Mouse (Mus musculus) MEL (cell line): ENCODE data around the gene Lgr5. TPM values are rescaled to one million over a fixed set of nuclear protein-coding genes. Genes with fewer than 3 reads are reported as not detected.

Source experiments
- DNase-seq: peaks from one replicate; pipeline ENCODE4 v3.0.0; 2011; ENCODE audit warnings: low read depth, low spot score
- H3K27ac ChIP-seq: 2 replicates; pipeline ENCODE4 v1.5.1; 2012; ENCODE audit warnings: low read depth, mild to moderate bottlenecking, control low read depth, low read length, moderate library complexity; ENCODE audit not compliant: control insufficient read depth
- H3K27me3 ChIP-seq, 2 experiments: fragments of 150-350 bp in 1 of 2; sonication (generic) in 1 of 2; 2 replicates each; pipeline ENCODE4 v1.6.1; 2012; ENCODE audit warnings: low read length in 2 of 2, mild to moderate bottlenecking in 2 of 2, improper control_type of control experiment in 1 of 2, moderate library complexity in 1 of 2; ENCODE audit not compliant: insufficient read depth in 2 of 2, control insufficient read depth in 1 of 2
- H3K36me3 ChIP-seq, 2 experiments: 2 replicates each; pipeline ENCODE4 v1.6.1; 2012 to 2014; ENCODE audit warnings: low read length in 2 of 2, improper control_type of control experiment in 1 of 2, inconsistent platforms in 1 of 2, mild to moderate bottlenecking in 1 of 2; ENCODE audit not compliant: insufficient read depth in 2 of 2, control insufficient read depth in 1 of 2
- H3K4me1 ChIP-seq, 2 experiments: fragments of 150-350 bp in 1 of 2; sonication (generic) in 1 of 2; 2 replicates each; pipeline ENCODE4 v1.6.1; 2012; ENCODE audit warnings: low read length in 2 of 2, improper control_type of control experiment in 1 of 2, mild to moderate bottlenecking in 1 of 2; ENCODE audit not compliant: insufficient read depth in 2 of 2, control insufficient read depth in 1 of 2
- H3K4me3 ChIP-seq, 2 experiments: fragments of 150-350 bp in 1 of 2; sonication (generic) in 1 of 2; 2 replicates each; pipeline ENCODE4 v1.5.1; 2012; ENCODE audit warnings: low read depth in 2 of 2, low read length in 2 of 2, mild to moderate bottlenecking in 2 of 2, moderate library complexity in 2 of 2, control low read depth in 1 of 2, improper control_type of control experiment in 1 of 2; ENCODE audit not compliant: control insufficient read depth in 1 of 2, insufficient read depth in 1 of 2
- H3K79me2 ChIP-seq: 2 replicates; pipeline ENCODE4 v1.6.1; 2012; ENCODE audit warnings: mild to moderate bottlenecking, low read length, moderate library complexity; ENCODE audit not compliant: control insufficient read depth, poor library complexity, insufficient read depth
- H3K9ac ChIP-seq: 2 replicates; pipeline ENCODE4 v1.6.1; 2012; ENCODE audit warnings: low read depth, mild to moderate bottlenecking, control low read depth, low read length, moderate library complexity; ENCODE audit not compliant: control insufficient read depth, poor library complexity, severe bottlenecking
- H3K9me3 ChIP-seq: fragments of 150-350 bp; sonication (generic); replicated peaks from 2 replicates; pipeline ENCODE4 v1.6.1; 2012; ENCODE audit warnings: mild to moderate bottlenecking, low read length, improper control_type of control experiment, moderate library complexity; ENCODE audit not compliant: insufficient read depth
- BHLHE40 ChIP-seq: IDR thresholded peaks from 2 replicates; pipeline ENCODE4 v1.6.1; 2012; ENCODE audit warnings: low read depth, mild to moderate bottlenecking, inconsistent platforms, low read length, improper control_type of control experiment, borderline replicate concordance
- CTCF ChIP-seq, 3 experiments: IDR thresholded peaks in 2 of 3; conservative IDR thresholded peaks in 1 of 3; 2 replicates each; pipeline ENCODE4 v1.5.1; 2011 to 2012; ENCODE audit warnings: low read length in 3 of 3, low read depth in 2 of 3, mild to moderate bottlenecking in 2 of 3, improper control_type of control experiment in 1 of 3, inconsistent platforms in 1 of 3, mixed read lengths in 1 of 3, moderate library complexity in 1 of 3; ENCODE audit not compliant: control insufficient read depth in 1 of 3, insufficient read depth in 1 of 3, poor library complexity in 1 of 3, severe bottlenecking in 1 of 3
- E2F4 ChIP-seq: IDR thresholded peaks from 2 replicates; pipeline ENCODE4 v1.6.1; 2011; ENCODE audit warnings: low read depth, low read length, improper control_type of control experiment, borderline replicate concordance
- ELF1 ChIP-seq: IDR thresholded peaks from 2 replicates; pipeline ENCODE4 v1.6.1; 2014; ENCODE audit warnings: low read depth, mild to moderate bottlenecking, inconsistent platforms, low read length, improper control_type of control experiment, moderate library complexity
- EP300 ChIP-seq, 2 experiments: IDR thresholded peaks; 2 replicates each; pipeline ENCODE4 v1.6.1; 2011; ENCODE audit warnings: improper control_type of control experiment in 2 of 2, low read length in 2 of 2, low read depth in 1 of 2, mild to moderate bottlenecking in 1 of 2
- ETS1 ChIP-seq: IDR thresholded peaks from 2 replicates; pipeline ENCODE4 v1.6.1; 2012; ENCODE audit warnings: low read depth, mild to moderate bottlenecking, inconsistent platforms, low read length, improper control_type of control experiment, moderate library complexity
- GABPA ChIP-seq: IDR thresholded peaks from 2 replicates; pipeline ENCODE4 v1.6.1; 2012; ENCODE audit warnings: low read depth, mild to moderate bottlenecking, inconsistent platforms, low read length, improper control_type of control experiment, moderate library complexity
- JUND ChIP-seq: IDR thresholded peaks from 2 replicates; pipeline ENCODE4 v1.6.1; 2011; ENCODE audit warnings: low read depth, mild to moderate bottlenecking, improper control_type of control experiment, low read length
- MAFK ChIP-seq: IDR thresholded peaks from 2 replicates; pipeline ENCODE4 v1.6.1; 2011; ENCODE audit warnings: low read depth, mild to moderate bottlenecking, low read length, improper control_type of control experiment, borderline replicate concordance
- MAZ ChIP-seq: IDR thresholded peaks from 2 replicates; pipeline ENCODE4 v1.6.1; 2012; ENCODE audit warnings: low read depth, mild to moderate bottlenecking, inconsistent platforms, low read length, improper control_type of control experiment
- MEF2A ChIP-seq: IDR thresholded peaks from 2 replicates; pipeline ENCODE4 v1.6.1; 2014; ENCODE audit warnings: low read depth, mild to moderate bottlenecking, inconsistent platforms, low read length, improper control_type of control experiment; ENCODE audit not compliant: poor library complexity, insufficient replicate concordance, severe bottlenecking; ENCODE audit errors: extremely low read depth
- MXI1 ChIP-seq: IDR thresholded peaks from 2 replicates; pipeline ENCODE4 v1.6.1; 2011; ENCODE audit warnings: mild to moderate bottlenecking, low read depth, low read length, improper control_type of control experiment
- MYB ChIP-seq: IDR thresholded peaks from 2 replicates; pipeline ENCODE4 v1.6.1; 2011; ENCODE audit warnings: mild to moderate bottlenecking, low read depth, low read length, improper control_type of control experiment
- NELFE ChIP-seq: IDR thresholded peaks from 2 replicates; pipeline ENCODE4 v1.6.1; 2011; ENCODE audit warnings: low read depth, low read length, improper control_type of control experiment
- RAD21 ChIP-seq: IDR thresholded peaks from 2 replicates; pipeline ENCODE4 v1.6.1; 2011; ENCODE audit warnings: mild to moderate bottlenecking, low read depth, low read length, improper control_type of control experiment
- SIN3A ChIP-seq: IDR thresholded peaks from 2 replicates; pipeline ENCODE4 v1.6.1; 2012; ENCODE audit warnings: low read length, improper control_type of control experiment, inconsistent platforms
- UBTF ChIP-seq: IDR thresholded peaks from 2 replicates; pipeline ENCODE4 v1.6.1; 2012; ENCODE audit warnings: low read depth, mild to moderate bottlenecking, inconsistent platforms, low read length, improper control_type of control experiment, moderate library complexity, borderline replicate concordance; ENCODE audit not compliant: insufficient read depth
- ZMIZ1 ChIP-seq: IDR thresholded peaks from 2 replicates; pipeline ENCODE4 v1.6.1; 2012; ENCODE audit warnings: low read depth, mild to moderate bottlenecking, inconsistent platforms, low read length, improper control_type of control experiment, moderate library complexity
- ZNF384 ChIP-seq: IDR thresholded peaks from 2 replicates; pipeline ENCODE4 v1.6.1; 2012; ENCODE audit warnings: low read depth, mild to moderate bottlenecking, inconsistent platforms, low read length, improper control_type of control experiment
- polyA plus RNA-seq, 2 experiments: library from polyadenylated mRNA; stranded (reverse) in 1 of 2; unstranded in 1 of 2; fragments of >175 nt in 1 of 2; fragments of >200 nt in 1 of 2; gene quantifications; 2 replicates each; pipeline versions ENCODE4 v1.2.1 to v1.2.4; 2012; ENCODE audit warnings: low replicate concordance in 2 of 2, low read depth in 1 of 2; ENCODE audit not compliant: insufficient read length in 2 of 2, insufficient read depth in 1 of 2, missing spikeins in 1 of 2
- total RNA-seq: library from RNA; depleted of rRNA; stranded (reverse); fragments of 300-350 nt; gene quantifications from 2 replicates; pipeline ENCODE4 v1.2.3, GENCODE M21; 2012

Gene Lgr5
- total and polyA plus RNA-seq, 3 experiments = not detected

DNA sequence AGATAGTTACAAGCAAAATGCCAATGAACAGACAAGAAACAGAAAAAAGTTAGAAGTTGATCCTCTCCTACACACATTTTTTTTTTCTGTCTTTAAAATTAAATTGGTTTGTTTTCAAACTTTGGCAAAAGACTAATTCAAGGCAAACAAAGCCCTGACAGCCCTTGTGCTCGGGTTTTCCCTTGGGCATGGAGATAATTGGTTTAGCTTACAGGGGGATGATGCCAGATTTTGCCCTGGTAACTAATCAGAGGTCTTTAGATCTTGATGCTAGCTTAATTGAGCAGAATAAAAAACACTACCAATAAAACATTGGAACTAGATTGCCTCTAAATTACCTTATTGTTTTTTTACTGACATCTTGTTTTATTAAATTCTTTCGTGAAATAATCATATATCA, 162.2 kb downstream of the Lgr5 start:
- no peak for DNase-seq
- Histone ChIP-seq H3K27me3 (no peaks in the 10 kb centered on the region), H3K4me3 (no peak overlapping the region), H3K9me3 (no peaks in the 10 kb centered on the region), H3K36me3 (peaks cover 0 to 43% of the 10 kb centered on the region in 2 experiments; a peak in 3 of 4 replicates), H3K9ac (no peak overlapping the region), H3K79me2 (no peaks in the 10 kb centered on the region), H3K27ac (no peak overlapping the region), H3K4me1 (no peaks in the 10 kb centered on the region)
- TF ChIP-seq NELFE = no peak
- no peak for TF ChIP-seq MXI1
- TF ChIP-seq E2F4 = no peak
- TF ChIP-seq SIN3A = no peak
- no peak for TF ChIP-seq MYB
- no peak for TF ChIP-seq BHLHE40
- TF ChIP-seq ZNF384 = no peak
- no peak for TF ChIP-seq EP300 (IDR thresholded peaks at IDR 0.05; ENCODE audit: low read depth in 1 of 2, low read length in 2 of 2)
- TF ChIP-seq ELF1 = no peak
- TF ChIP-seq MAFK = no peak
- TF ChIP-seq UBTF = no peak
- TF ChIP-seq JUND = no peak
- no peak for TF ChIP-seq CTCF (IDR thresholded peaks at IDR 0.05 in 2 of 3, conservative IDR thresholded peaks at IDR 0.05 in 1 of 3; ENCODE audit: control insufficient read depth in 1 of 3, insufficient read depth in 1 of 3, low read depth in 2 of 3, low read length in 3 of 3, poor library complexity in 1 of 3, severe bottlenecking in 1 of 3)

DNA sequence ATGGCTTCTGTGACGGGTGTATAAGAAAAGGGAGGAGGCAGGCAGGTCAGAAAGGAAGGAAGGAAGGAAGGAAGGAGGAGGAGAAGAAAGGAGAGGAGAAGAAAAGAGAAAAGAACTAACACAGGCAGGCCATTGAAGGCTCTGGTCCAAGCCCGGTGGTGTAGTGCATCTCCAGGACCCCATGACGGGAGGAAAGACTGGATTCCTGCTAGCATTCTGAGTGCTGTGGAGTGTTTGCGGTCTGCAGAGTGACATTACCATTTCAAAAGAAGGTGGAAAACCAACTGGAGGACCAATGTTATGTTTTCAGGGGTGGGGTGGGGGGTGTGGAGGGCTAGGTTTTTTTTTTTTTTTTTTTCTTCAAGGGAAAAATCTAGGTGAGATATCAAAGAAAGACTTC, 165.6 kb downstream of the Lgr5 start:
- H3K4me1 ChIP-seq = no peaks in the 10 kb centered on the region
- TF ChIP-seq ZMIZ1 = no peak
- TF ChIP-seq MAZ = no peak
- TF ChIP-seq MYB = no peak
- TF ChIP-seq MAFK = no peak
- no peak for TF ChIP-seq GABPA
- no peak for TF ChIP-seq JUND
- no peak for TF ChIP-seq MEF2A
- TF ChIP-seq RAD21 = no peak
- no peak for TF ChIP-seq ETS1
- no peak overlapping the region for H3K9ac ChIP-seq
- H3K36me3 ChIP-seq = peaks cover 0 to 44% of the 10 kb centered on the region in 2 experiments; a peak in 3 of 4 replicates
- H3K27me3 ChIP-seq = no peaks in the 10 kb centered on the region
- no peak overlapping the region for H3K4me3 ChIP-seq
- no peak overlapping the region for H3K27ac ChIP-seq
- no peaks in the 10 kb centered on the region for H3K9me3 ChIP-seq
- H3K79me2 ChIP-seq = no peaks in the 10 kb centered on the region
- DNase-seq = no peak
